In the genomic region with DNA sequence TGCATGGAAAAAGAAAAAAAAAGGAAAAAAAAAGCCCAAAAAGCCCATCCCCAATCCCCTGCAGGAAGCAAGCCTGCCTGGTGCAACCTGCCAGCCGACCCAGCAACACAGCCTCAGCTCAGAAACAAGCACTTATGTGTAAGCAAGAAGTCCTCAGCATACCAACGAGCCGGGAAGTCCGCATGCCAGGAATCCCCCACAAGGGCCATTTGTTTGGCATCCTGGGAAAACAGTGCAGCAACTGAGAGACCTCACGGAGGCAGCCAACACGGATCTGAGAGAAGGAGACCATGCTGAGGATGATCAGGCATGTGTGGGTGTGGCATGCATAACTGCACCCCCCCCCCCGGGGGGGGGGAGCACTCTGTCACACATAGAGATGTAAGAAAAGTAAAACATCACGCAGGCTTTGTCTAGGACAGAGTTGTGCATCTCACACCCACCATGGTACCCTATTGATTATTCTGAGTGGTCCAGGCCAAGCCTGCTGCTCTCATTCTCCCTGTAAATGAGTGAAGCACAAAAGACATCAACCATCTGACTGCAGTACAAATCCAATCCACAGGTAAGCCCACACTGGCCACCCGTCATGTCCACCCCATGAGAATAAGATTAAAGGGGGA, we compare ENCODE assay signal across 9 mouse cellular contexts. TPM values are rescaled to one million over a fixed set of nuclear protein-coding genes. Genes with fewer than 3 reads are reported as not detected.
A peak's percentile ranks its signal among the peaks of the same experiment; 100 is the strongest.
DNase-seq lines count a peak whose midpoint lies in the region; ATAC-seq lines count a peak whose summit lies in the region.
"Had no signal": no experiment of that assay in that cellular context is flagged by ENCODE, and none has a peak within 500 bp of the region (broad histone marks: within the 10 kb centered on the region; RNA-seq: fewer than 3 reads in every experiment).

No protein-coding gene starts in this region.

- H3K4me2 ChIP-seq in forebrain, embryonic 16.5 days (ENCODE audit: low read length) = no peak overlapping the region
- H3K4me2 ChIP-seq in hindbrain, embryonic 13.5 days = no peak overlapping the region
- no peak overlapping the region for H3K4me2 ChIP-seq in neural tube, embryonic 14.5 days (ENCODE audit: low read depth, low read length)

- peak; percentile 54 for DNase-seq in left cerebral cortex, postnatal 4 days
- DNase-seq in urinary bladder, adult 18-20 months (ENCODE audit: low spot score in 2 of 2) = no peak
- DNase-seq in ovary, postnatal 36 days (ENCODE audit: low spot score) = no peak
- DNase-seq: gastrocnemius, postnatal 14 days; kidney, adult 9 months had no signal

- intact Hi-C loops in left cerebral cortex, postnatal 4 days (cut with DNase I) = no loop called here

- no peak overlapping the region for H3K9ac ChIP-seq in forebrain, embryonic 16.5 days (replicated peaks; ENCODE audit: low read depth, low read length)
- no peak overlapping the region for H3K9ac ChIP-seq in hindbrain, embryonic 13.5 days
- no peak overlapping the region for H3K9ac ChIP-seq in neural tube, embryonic 14.5 days (replicated peaks; ENCODE audit: low read depth, low read length)

- H3K4me3 ChIP-seq in forebrain, embryonic 16.5 days (replicated peaks; ENCODE audit: low read length) = no peak overlapping the region
- no peak overlapping the region for H3K4me3 ChIP-seq in hindbrain, embryonic 13.5 days
- H3K4me3 ChIP-seq in neural tube, embryonic 14.5 days (ENCODE audit: low read depth, low read length) = no peak overlapping the region

- 23% methylated on average over 9 of the region's 9 CpGs for WGBS in forebrain, embryonic 16.5 days
- 28% methylated on average over 9 of the region's 9 CpGs for WGBS in hindbrain, embryonic 13.5 days
- 34% methylated on average over 9 of the region's 9 CpGs for WGBS in neural tube, embryonic 14.5 days

- H3K27ac ChIP-seq in forebrain, embryonic 16.5 days (ENCODE audit: low read length) = no peak overlapping the region
- H3K27ac ChIP-seq in hindbrain, embryonic 13.5 days = peak overlapping the region; percentile 62
- H3K27ac ChIP-seq in neural tube, embryonic 14.5 days (ENCODE audit: low read depth, low read length) = peak overlapping the region; percentile 39; the same call in 1 of the 2 replicates

- peak; percentile 83 for ATAC-seq in forebrain, embryonic 16.5 days
- ATAC-seq in hindbrain, embryonic 13.5 days (ENCODE audit: low FRiP score) = peak; percentile 75
- peak; percentile 74 for ATAC-seq in neural tube, embryonic 14.5 days (ENCODE audit: low read depth)
- ATAC-seq in megakaryocyte progenitor cell, adult 5-6 weeks (replicated peaks; ENCODE audit: poor library complexity) = no peak

- no peaks in the 10 kb centered on the region for H3K27me3 ChIP-seq in forebrain, embryonic 16.5 days (replicated peaks; ENCODE audit: control insufficient read depth, insufficient read depth, low read length)
- peaks cover 15% of the 10 kb centered on the region; the same call in 1 of the 2 replicates for H3K27me3 ChIP-seq in hindbrain, embryonic 13.5 days
- no peaks in the 10 kb centered on the region for H3K27me3 ChIP-seq in neural tube, embryonic 14.5 days (ENCODE audit: control insufficient read depth, insufficient read depth, low read length)

- H3K4me1 ChIP-seq in forebrain, embryonic 16.5 days (replicated peaks; ENCODE audit: control insufficient read depth, insufficient read depth, low read length) = peaks cover 25% of the 10 kb centered on the region
- H3K4me1 ChIP-seq in hindbrain, embryonic 13.5 days (replicated peaks) = peaks cover 56% of the 10 kb centered on the region
- H3K4me1 ChIP-seq in neural tube, embryonic 14.5 days (ENCODE audit: control insufficient read depth, insufficient read depth, low read length) = 0 out of 2 replicates have a peak, but pooled peaks cover 10% of the 10 kb centered on the region

- H3K36me3 ChIP-seq in forebrain, embryonic 16.5 days (ENCODE audit: control insufficient read depth, insufficient read depth) = no peaks in the 10 kb centered on the region
- H3K36me3 ChIP-seq in hindbrain, embryonic 13.5 days = no peaks in the 10 kb centered on the region
- H3K36me3 ChIP-seq in neural tube, embryonic 14.5 days (ENCODE audit: control insufficient read depth, insufficient read depth, low read length) = no peaks in the 10 kb centered on the region

- H3K9me3 ChIP-seq in forebrain, embryonic 16.5 days (ENCODE audit: control insufficient read depth, low read length) = no peaks in the 10 kb centered on the region
- no peaks in the 10 kb centered on the region for H3K9me3 ChIP-seq in hindbrain, embryonic 13.5 days
- no peaks in the 10 kb centered on the region for H3K9me3 ChIP-seq in neural tube, embryonic 14.5 days (ENCODE audit: control insufficient read depth, low read length)

RNA-seq across cellular contexts. Expression of a gene that starts 24.4 kb away (rescaled TPM):
- 7.9 and 8.1 TPM in 2 replicates for polyA plus RNA-seq in forebrain, embryonic 16.5 days (2015; fragmentation: Nextera tagmentation; extraction: Ambion mirVana)
- 8.0 and 8.4 TPM in 2 replicates for polyA plus RNA-seq in hindbrain, embryonic 13.5 days (2015; fragmentation: Nextera tagmentation; extraction: Ambion mirVana)
- 10 to 100 TPM; 81.3 to 88.0 TPM for total RNA-seq in left cerebral cortex, postnatal 4 days (2021)
- 18.1 and 23.6 TPM in 2 replicates for polyA plus RNA-seq in neural tube, embryonic 14.5 days (2014; fragmentation: Nextera tagmentation; extraction: Ambion mirVana)
- total RNA-seq in megakaryocyte progenitor cell, adult 5-6 weeks (2015) = not detected in 2 replicates
- total RNA-seq in megakaryocyte progenitor cell, adult 5-6 weeks (2017) = not detected in 2 replicates
